Mouse (Mus musculus): ENCODE results near the gene Odf2. TPM values are rescaled to one million over a fixed set of nuclear protein-coding genes. Genes with fewer than 3 reads are reported as not detected.

Gene Odf2
- total and polyA plus RNA-seq, 3 experiments: 35.4 to 54.6 (median 48.6) TPM

GRCm38 (mm10) chr2:29844661-29845060 is 44.4 kb upstream of the Odf2 start:
- in situ Hi-C loops (cut with MboI; ENCODE audit: low pct_ligation_motif_present, low pct_unique_long_range_greater_than_20kb, low sequenced_read_pairs) (no loop called here), dilution Hi-C loops (cut with MboI; ENCODE audit: extremely low pct_ligation_motif_present, extremely low pct_unique_long_range_greater_than_20kb, low sequenced_read_pairs) (no loop called here)
- Histone ChIP-seq H3K27ac (ENCODE audit: insufficient read depth, low read depth) (no peak overlapping the region), H3K36me3 (replicated peaks in 1 of 2; ENCODE audit: control insufficient read depth in 1 of 2, insufficient read depth in 1 of 2, low read length in 1 of 2) (peaks cover 45 to 88% of the 10 kb centered on the region in 2 experiments), H3K4me2 (ENCODE audit: insufficient read depth, low read depth, poor library complexity, severe bottlenecking) (no peak overlapping the region), H3K4me1 (ENCODE audit: control insufficient read depth in 1 of 2, insufficient read depth in 2 of 2) (0 out of 4 replicates have a peak, but pooled peaks cover 0 to under 1% of the 10 kb centered on the region in 2 experiments), H3K4me3 (replicated peaks in 1 of 3; ENCODE audit: low read depth in 2 of 3, low read length in 2 of 3, poor library complexity in 1 of 3) (no peak overlapping the region), H3K27me3 (replicated peaks) (no peaks in the 10 kb centered on the region), H3K79me2 (replicated peaks; ENCODE audit: control insufficient read depth, extremely low read depth, insufficient read depth, poor library complexity, severe bottlenecking) (no peaks in the 10 kb centered on the region), H3K9ac (ENCODE audit: insufficient read depth, low read depth) (no peak overlapping the region), H3K9me3 (replicated peaks; ENCODE audit: low read length) (no peaks in the 10 kb centered on the region)
- DNase-seq (ENCODE audit: extremely low read depth): no peak
- TF ChIP-seq HCFC1 (IDR thresholded peaks at IDR 0.05; ENCODE audit: low read depth, low read length) (no peak), POLR2AphosphoS2 (IDR thresholded peaks at IDR 0.05; ENCODE audit: low read depth, low read length) (no peak), MAX (IDR thresholded peaks at IDR 0.05; ENCODE audit: low read length) (no peak), PAX5 (IDR thresholded peaks at IDR 0.05; ENCODE audit: low read length) (no peak), TCF12 (IDR thresholded peaks at IDR 0.05; ENCODE audit: low read depth, low read length) (no peak), ETS1 (conservative IDR thresholded peaks at IDR 0.05; ENCODE audit: low read depth, low read length) (no peak), CHD2 (IDR thresholded peaks at IDR 0.05; ENCODE audit: low read length) (no peak), TBP (conservative IDR thresholded peaks at IDR 0.05; ENCODE audit: low read depth, low read length) (no peak), IRF4 (IDR thresholded peaks at IDR 0.05; ENCODE audit: low read depth, low read length) (no peak), RAD21 (IDR thresholded peaks at IDR 0.05; ENCODE audit: low read depth, low read length) (no peak), ZNF384 (IDR thresholded peaks at IDR 0.05; ENCODE audit: low read depth, low read length) (no peak), USF1 (IDR thresholded peaks at IDR 0.05; ENCODE audit: low read depth, low read length) (no peak), MYC (IDR thresholded peaks at IDR 0.05; ENCODE audit: low read depth, low read length) (no peak), ZC3H11A (IDR thresholded peaks at IDR 0.05; ENCODE audit: low read depth, low read length) (no peak), MAFK (IDR thresholded peaks at IDR 0.05; ENCODE audit: insufficient replicate concordance, low read length) (no peak), MXI1 (IDR thresholded peaks at IDR 0.05; ENCODE audit: low read depth, low read length) (no peak), ZMIZ1 (IDR thresholded peaks at IDR 0.05; ENCODE audit: low read depth, low read length) (no peak)

- dilution Hi-C loops (cut with MboI; ENCODE audit: extremely low pct_ligation_motif_present, extremely low pct_unique_long_range_greater_than_20kb, low sequenced_read_pairs) (no loop called here), in situ Hi-C loops (cut with MboI; ENCODE audit: low pct_ligation_motif_present, low pct_unique_long_range_greater_than_20kb, low sequenced_read_pairs) (no loop called here)
- H3K9me3 ChIP-seq (replicated peaks; ENCODE audit: low read length): no peaks in the 10 kb centered on the region
- no peak overlapping the region for H3K9ac ChIP-seq (ENCODE audit: insufficient read depth, low read depth)
- H3K4me1 ChIP-seq (ENCODE audit: control insufficient read depth in 1 of 2, insufficient read depth in 2 of 2): 0 out of 4 replicates have a peak, but pooled peaks cover 3% of the 10 kb centered on the region in 2 experiments
- no peak overlapping the region for H3K4me2 ChIP-seq (ENCODE audit: insufficient read depth, low read depth, poor library complexity, severe bottlenecking)
- no peak overlapping the region for H3K27ac ChIP-seq (ENCODE audit: insufficient read depth, low read depth)
- peaks cover 45 to 80% of the 10 kb centered on the region in 2 experiments for H3K36me3 ChIP-seq (replicated peaks in 1 of 2; ENCODE audit: control insufficient read depth in 1 of 2, insufficient read depth in 1 of 2, low read length in 1 of 2)
- TF ChIP-seq TBP (conservative IDR thresholded peaks at IDR 0.05; ENCODE audit: low read depth, low read length) (no peak), POLR2AphosphoS2 (IDR thresholded peaks at IDR 0.05; ENCODE audit: low read depth, low read length) (no peak), USF2 (conservative IDR thresholded peaks at IDR 0.05; ENCODE audit: low read depth, low read length) (no peak), ZKSCAN1 (IDR thresholded peaks at IDR 0.05; ENCODE audit: borderline replicate concordance, low read depth, low read length) (no peak), MEF2A (IDR thresholded peaks at IDR 0.05; ENCODE audit: borderline replicate concordance, low read depth, low read length) (no peak), PAX5 (IDR thresholded peaks at IDR 0.05; ENCODE audit: low read length) (no peak), ZC3H11A (IDR thresholded peaks at IDR 0.05; ENCODE audit: low read depth, low read length) (no peak)
- no peaks in the 10 kb centered on the region for H3K79me2 ChIP-seq (replicated peaks; ENCODE audit: control insufficient read depth, extremely low read depth, insufficient read depth, poor library complexity, severe bottlenecking)
- no peaks in the 10 kb centered on the region for H3K27me3 ChIP-seq (replicated peaks)
- H3K4me3 ChIP-seq (replicated peaks in 1 of 3; ENCODE audit: low read depth in 2 of 3, low read length in 2 of 3, poor library complexity in 1 of 3): no peak overlapping the region
- DNase-seq (ENCODE audit: extremely low read depth): no peak
Observed at GRCm38 (mm10) chr2:29845636-29846035, 43.4 kb upstream of the Odf2 start.

Data from CH12.LX (cell line).